Mouse (Mus musculus): ENCODE measurements around the gene Tomm7.

- TF ChIP-seq CTCF (IDR thresholded peaks at IDR 0.05; ENCODE audit: low read depth) (no peak), EP300 (IDR thresholded peaks at IDR 0.05; ENCODE audit: low read depth) (no peak)
Observed at GRCm38 (mm10) chr5:23887111-23887510, 43.1 kb upstream of the Tomm7 start.

Measured in heart, postnatal 0 days (tissue).